Mouse (Mus musculus) MN1 (cell line): ENCODE measurements around the gene Lgi4.

Experiments
- DNase-seq: peaks from one replicate; pipeline ENCODE4 v3.0.0-alpha.2; 2016; ENCODE audit warnings: low spot score

Gene Lgi4

GRCm38 (mm10) chr7:31107781-31108180, 48.6 kb downstream of the Lgi4 start:
- no peak for DNase-seq

- peak; percentile 82 for DNase-seq
Observed at GRCm38 (mm10) chr7:31109091-31109490, 49.9 kb downstream of the Lgi4 start.

- DNase-seq, result no peak
Observed at GRCm38 (mm10) chr7:31109796-31110195, 50.7 kb downstream of the Lgi4 start.

GRCm38 (mm10) chr7:31110861-31111385, 51.8 kb downstream of the Lgi4 start:
- DNase-seq, result no peak

GRCm38 (mm10) chr7:31112036-31112435, 52.9 kb downstream of the Lgi4 start:
- peak; percentile 38 for DNase-seq

GRCm38 (mm10) chr7:31113800-31114199, 54.7 kb downstream of the Lgi4 start:
- DNase-seq, result no peak

GRCm38 (mm10) chr7:31114646-31115045, 55.5 kb downstream of the Lgi4 start:
- DNase-seq, result no peak

- no peak for DNase-seq
Observed at GRCm38 (mm10) chr7:31115182-31115581, 56.0 kb downstream of the Lgi4 start, which contains the start of gene Hpn. Gene Hpn (minus strand): TSS chr7:31115290.

- DNase-seq, result peak; percentile 43
Observed at GRCm38 (mm10) chr7:31115587-31116043, 56.5 kb downstream of the Lgi4 start.

- no peak for DNase-seq
Observed at GRCm38 (mm10) chr7:31116721-31117145, 57.6 kb downstream of the Lgi4 start.

- DNase-seq, result no peak
Observed at GRCm38 (mm10) chr7:31117465-31117864, 58.3 kb downstream of the Lgi4 start.

- DNase-seq, result no peak
Observed at GRCm38 (mm10) chr7:31118486-31118885, 59.3 kb downstream of the Lgi4 start.

GRCm38 (mm10) chr7:31119556-31119955, 60.4 kb downstream of the Lgi4 start:
- DNase-seq, result no peak
